Mouse (Mus musculus) embryonic fibroblast, embryonic 13.5 days (primary cell): ENCODE data around the gene Pex10.

Experiments used
- CTCF ChIP-seq: IDR thresholded peaks from 2 replicates; pipeline ENCODE4 v1.5.1; 2011; ENCODE audit warnings: mild to moderate bottlenecking, control low read depth, low read length, moderate library complexity, borderline replicate concordance; ENCODE audit not compliant: insufficient read depth
- POLR2A ChIP-seq: IDR thresholded peaks from 2 replicates; pipeline ENCODE4 v1.6.1; 2011; ENCODE audit warnings: low read depth, mild to moderate bottlenecking, control low read depth, low read length, moderate library complexity

DNA sequence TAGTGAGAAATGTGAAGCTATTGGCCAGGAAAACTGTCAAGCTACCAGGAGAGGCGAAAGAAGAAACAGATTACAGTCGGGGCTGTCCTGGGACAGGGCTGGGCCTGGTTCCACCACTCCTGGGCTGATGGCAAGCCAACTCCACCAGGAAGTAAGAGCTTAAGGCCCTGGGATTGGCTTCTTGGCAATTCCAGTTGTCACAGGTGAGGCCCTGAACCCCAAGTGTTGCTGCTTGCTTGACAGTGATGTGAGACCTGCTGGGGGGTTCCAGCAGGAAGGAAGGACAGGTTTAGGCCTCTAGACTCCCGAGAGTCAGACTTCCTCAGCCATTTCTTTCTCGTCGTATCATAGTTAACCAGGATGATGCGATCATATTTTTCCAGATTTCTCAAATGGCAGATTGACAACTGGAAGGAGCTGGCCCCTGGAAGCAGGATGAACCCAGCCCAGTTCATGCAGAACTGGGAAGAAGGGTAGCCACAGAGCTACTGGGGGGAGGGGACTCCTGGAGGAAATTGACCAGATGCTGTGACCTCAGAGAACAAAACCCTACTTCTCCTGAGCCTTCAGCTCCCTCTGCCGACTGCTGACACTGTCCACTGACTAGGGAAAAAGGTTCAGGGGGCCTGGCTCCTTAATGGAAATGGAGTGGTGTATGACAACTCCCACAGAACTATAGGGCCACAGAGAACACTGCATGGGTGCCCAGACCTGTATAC lies 26.8 kb downstream of the Pex10 start:
- TF ChIP-seq CTCF (no peak), POLR2A (no peak)
